Mouse (Mus musculus): ENCODE results near the gene Gm9639. TPM values are rescaled to one million over a fixed set of nuclear protein-coding genes. Genes with fewer than 3 reads are reported as not detected.

Gene Gm9639
- total RNA-seq (2014; rRNA removed) (not detected in 2 replicates), polyA plus RNA-seq (2015; fragmentation: Nextera tagmentation; extraction: Ambion mirVana) (not detected in 2 replicates)

DNA sequence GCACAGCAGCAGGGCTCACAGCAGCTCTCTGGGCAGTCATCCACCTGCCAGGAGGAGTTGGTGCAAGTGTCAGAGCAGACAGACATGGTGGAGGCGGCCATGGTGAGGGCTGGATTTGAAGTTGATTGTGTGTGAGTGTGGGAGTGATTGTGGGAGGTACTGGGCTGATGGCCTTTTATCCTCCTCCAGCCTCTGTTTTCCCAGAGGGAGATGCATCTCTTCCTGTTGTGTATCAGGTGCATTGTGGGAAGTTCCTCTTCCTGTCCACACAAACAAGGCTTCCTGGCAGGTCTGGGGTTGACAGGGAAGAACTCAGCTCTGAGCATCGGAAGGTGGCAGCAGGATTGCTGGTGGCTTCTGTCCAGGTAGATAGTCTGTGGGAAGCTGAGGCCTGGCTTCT, at the start of gene Gm9639:
Gm9639 (minus strand) TSS at position 101 of the 400 bp plus-strand sequence.
- TF ChIP-seq CTCF (IDR thresholded peaks at IDR 0.05; ENCODE audit: low read depth): no peak
- no peak within 1 kb of the TSS for H3K4me3 ChIP-seq (ENCODE audit: low read length)

DNA sequence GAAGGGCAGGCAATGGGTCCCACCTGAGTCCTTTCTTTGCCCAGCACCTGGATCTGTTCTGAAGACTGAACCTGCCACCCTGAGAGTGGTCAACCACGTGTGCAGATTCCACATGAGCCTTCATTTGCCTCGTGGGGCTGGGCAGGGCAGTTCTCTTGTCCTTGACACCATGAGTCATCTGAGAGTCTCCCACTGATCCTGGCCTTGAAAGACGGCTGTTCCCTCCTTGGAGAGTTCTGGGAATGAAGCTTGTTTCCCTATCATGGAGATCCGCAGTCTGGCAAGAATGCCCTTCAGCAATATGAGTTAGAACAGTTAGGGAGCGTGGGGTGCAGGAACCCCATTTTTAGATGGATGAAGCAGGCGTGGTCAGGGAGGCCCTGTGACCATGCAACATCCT, 44.1 kb upstream of the Gm9639 start:
- Histone ChIP-seq H3K4me1 (ENCODE audit: insufficient read depth, low read length) (no peaks in the 10 kb centered on the region), H3K9me3 (ENCODE audit: low read length) (peaks cover 3% of the 10 kb centered on the region; the same call in 1 of the 2 replicates), H3K4me2 (ENCODE audit: low read depth, low read length) (no peak overlapping the region), H3K4me3 (ENCODE audit: low read length) (no peak overlapping the region), H3K36me3 (ENCODE audit: insufficient read depth, low read length) (no peaks in the 10 kb centered on the region), H3K9ac (replicated peaks; ENCODE audit: low read length) (no peak overlapping the region), H3K27ac (no peak overlapping the region), H3K27me3 (ENCODE audit: insufficient read depth, low read length) (no peaks in the 10 kb centered on the region)
- TF ChIP-seq CTCF (IDR thresholded peaks at IDR 0.05; ENCODE audit: low read depth): no peak
- 83% methylated on average over 6 of the region's 6 CpGs for WGBS
- ATAC-seq: no peak
- DNase-seq (ENCODE audit: low spot score): no peak

More for the DNA sequence above, at the start of gene Gm9639:
- Histone ChIP-seq H3K27ac (no peak within 1 kb of the TSS), H3K9ac (replicated peaks; ENCODE audit: low read length) (no peak within 1 kb of the TSS), H3K36me3 (ENCODE audit: insufficient read depth, low read length) (no peaks in the 10 kb centered on the region), H3K9me3 (ENCODE audit: low read length) (no peaks in the 10 kb centered on the region), H3K4me1 (ENCODE audit: insufficient read depth, low read length) (no peaks in the 10 kb centered on the region), H3K27me3 (ENCODE audit: insufficient read depth, low read length) (no peaks in the 10 kb centered on the region), H3K4me2 (ENCODE audit: low read depth, low read length) (no peak within 1 kb of the TSS)
- ATAC-seq (no peak), DNase-seq (ENCODE audit: low spot score) (no peak)
- WGBS: 42% methylated on average over 2 of the region's 2 CpGs

DNA sequence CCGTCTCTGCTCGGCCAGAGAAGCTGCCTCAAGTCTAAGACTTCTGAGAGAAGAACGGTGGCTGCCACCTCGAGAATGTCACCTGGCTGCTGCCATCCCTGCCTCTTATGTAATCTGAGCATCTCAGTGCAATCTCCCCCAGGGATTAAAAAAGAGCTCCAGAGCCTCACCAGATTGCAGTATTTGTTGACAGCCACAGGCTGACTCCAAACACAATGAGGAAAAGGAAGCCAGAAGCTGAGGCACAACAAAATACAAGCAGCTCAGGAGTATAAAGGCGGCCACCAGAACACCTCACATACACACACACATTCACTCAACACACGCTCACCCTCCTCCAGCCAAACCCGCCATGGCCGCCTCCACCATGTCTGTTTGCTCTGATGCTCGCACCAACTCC, 40.8 kb upstream of the Gm9639 start, which contains the start of gene Krtap10-10:
Krtap10-10 (plus strand) TSS at position 301 of the 400 bp plus-strand sequence.
- no peak for TF ChIP-seq CTCF (IDR thresholded peaks at IDR 0.05; ENCODE audit: low read depth)

DNA sequence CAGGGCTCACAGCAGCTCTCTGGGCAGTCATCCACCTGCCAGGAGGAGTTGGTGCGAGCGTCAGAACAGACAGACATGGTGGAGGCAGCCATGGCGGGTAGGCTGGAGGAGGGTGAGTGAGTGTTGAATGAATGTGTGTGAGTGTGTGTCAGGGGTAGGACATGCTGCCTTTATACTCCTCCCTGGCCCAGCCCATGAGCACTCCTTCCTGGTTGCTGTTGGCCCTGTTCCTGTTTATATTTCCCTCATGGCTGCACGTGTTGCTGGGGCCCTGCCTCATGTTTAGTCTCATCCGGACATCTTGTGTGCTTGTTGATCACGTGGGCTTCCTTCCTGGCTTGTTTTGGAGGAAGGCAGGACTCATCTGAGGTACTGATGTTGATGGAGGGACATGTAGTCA, 32.1 kb upstream of the Gm9639 start, which contains the start of gene Krtap10-4:
Krtap10-4 (minus strand) TSS at position 145 of the 400 bp plus-strand sequence.
- DNase-seq (ENCODE audit: low spot score): no peak
- TF ChIP-seq CTCF (IDR thresholded peaks at IDR 0.05; ENCODE audit: low read depth): no peak
- H3K4me3 ChIP-seq (ENCODE audit: low read length): no peak within 1 kb of the TSS
- WGBS: 56% methylated on average over 6 of the region's 6 CpGs
- no peaks in the 10 kb centered on the region for H3K27me3 ChIP-seq (ENCODE audit: insufficient read depth, low read length)
- H3K36me3 ChIP-seq (ENCODE audit: insufficient read depth, low read length): no peaks in the 10 kb centered on the region
- no peaks in the 10 kb centered on the region for H3K9me3 ChIP-seq (ENCODE audit: low read length)
- H3K27ac ChIP-seq: no peak within 1 kb of the TSS
- no peak within 1 kb of the TSS for H3K4me2 ChIP-seq (ENCODE audit: low read depth, low read length)
- ATAC-seq: no peak
- H3K4me1 ChIP-seq (ENCODE audit: insufficient read depth, low read length): no peaks in the 10 kb centered on the region
- H3K9ac ChIP-seq (replicated peaks; ENCODE audit: low read length): no peak within 1 kb of the TSS

More for the DNA sequence above, 40.8 kb upstream of the Gm9639 start, which contains the start of gene Krtap10-10:
- Histone ChIP-seq H3K9me3 (ENCODE audit: low read length) (no peaks in the 10 kb centered on the region), H3K36me3 (ENCODE audit: insufficient read depth, low read length) (no peaks in the 10 kb centered on the region), H3K4me2 (ENCODE audit: low read depth, low read length) (no peak within 1 kb of the TSS), H3K9ac (replicated peaks; ENCODE audit: low read length) (no peak within 1 kb of the TSS), H3K27me3 (ENCODE audit: insufficient read depth, low read length) (no peaks in the 10 kb centered on the region), H3K27ac (no peak within 1 kb of the TSS), H3K4me3 (ENCODE audit: low read length) (no peak within 1 kb of the TSS), H3K4me1 (ENCODE audit: insufficient read depth, low read length) (no peaks in the 10 kb centered on the region)
- WGBS: 57% methylated on average over 9 of the region's 9 CpGs
- DNase-seq (ENCODE audit: low spot score): no peak
- ATAC-seq: no peak

DNA sequence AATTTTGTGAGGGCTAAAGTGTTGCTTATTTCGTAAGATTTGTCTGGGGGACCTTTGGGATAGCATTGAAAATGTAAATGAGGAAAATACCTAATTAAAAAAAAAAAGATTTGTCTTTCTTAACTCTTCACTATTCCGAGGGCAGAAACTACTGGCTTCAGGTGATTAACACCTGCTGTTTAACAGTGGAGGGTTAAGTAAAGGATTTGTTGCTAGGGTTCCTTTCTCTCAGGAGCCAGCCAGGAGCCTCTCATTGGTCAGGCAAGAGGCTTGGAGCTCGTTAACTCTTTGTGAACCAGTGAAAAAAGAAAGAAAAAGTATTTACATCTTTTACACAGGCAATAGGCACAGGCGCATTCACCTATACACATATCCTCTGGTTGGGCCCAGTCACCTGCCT, 24.3 kb upstream of the Gm9639 start:
- WGBS: 47% methylated on average over 4 of the region's 4 CpGs
- Histone ChIP-seq H3K36me3 (ENCODE audit: insufficient read depth, low read length) (no peaks in the 10 kb centered on the region), H3K27ac (no peak overlapping the region), H3K9ac (replicated peaks; ENCODE audit: low read length) (no peak overlapping the region), H3K4me1 (ENCODE audit: insufficient read depth, low read length) (no peaks in the 10 kb centered on the region), H3K4me3 (ENCODE audit: low read length) (no peak overlapping the region), H3K27me3 (ENCODE audit: insufficient read depth, low read length) (no peaks in the 10 kb centered on the region), H3K9me3 (ENCODE audit: low read length) (no peaks in the 10 kb centered on the region), H3K4me2 (ENCODE audit: low read depth, low read length) (no peak overlapping the region)
- DNase-seq (ENCODE audit: low spot score) (no peak), ATAC-seq (no peak)
- no peak for TF ChIP-seq CTCF (IDR thresholded peaks at IDR 0.05; ENCODE audit: low read depth)

DNA sequence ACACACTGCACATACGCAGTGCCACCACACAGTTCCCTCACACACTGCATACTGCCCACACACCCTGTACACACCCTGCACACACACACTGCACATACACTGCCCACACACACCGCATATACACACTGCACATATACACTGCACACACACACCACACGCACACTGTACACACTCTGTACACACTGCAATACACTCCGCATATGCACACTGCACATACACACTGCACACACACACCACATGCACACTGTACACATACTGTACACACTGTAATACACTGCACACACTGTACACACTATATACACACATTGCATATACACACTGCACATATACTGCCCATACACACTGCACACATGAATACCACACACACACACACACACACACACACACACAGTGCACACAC, 23.6 kb upstream of the Gm9639 start:
- ATAC-seq (peak; percentile 52), DNase-seq (ENCODE audit: low spot score) (no peak)
- Histone ChIP-seq H3K36me3 (ENCODE audit: insufficient read depth, low read length) (no peaks in the 10 kb centered on the region), H3K4me3 (ENCODE audit: low read length) (no peak overlapping the region), H3K9me3 (ENCODE audit: low read length) (no peaks in the 10 kb centered on the region), H3K9ac (replicated peaks; ENCODE audit: low read length) (no peak overlapping the region), H3K4me1 (ENCODE audit: insufficient read depth, low read length) (no peaks in the 10 kb centered on the region), H3K27me3 (ENCODE audit: insufficient read depth, low read length) (no peaks in the 10 kb centered on the region), H3K4me2 (ENCODE audit: low read depth, low read length) (no peak overlapping the region), H3K27ac (no peak overlapping the region)
- TF ChIP-seq CTCF (IDR thresholded peaks at IDR 0.05; ENCODE audit: low read depth): no peak
- WGBS: 96% methylated on average over 4 of the region's 4 CpGs

DNA sequence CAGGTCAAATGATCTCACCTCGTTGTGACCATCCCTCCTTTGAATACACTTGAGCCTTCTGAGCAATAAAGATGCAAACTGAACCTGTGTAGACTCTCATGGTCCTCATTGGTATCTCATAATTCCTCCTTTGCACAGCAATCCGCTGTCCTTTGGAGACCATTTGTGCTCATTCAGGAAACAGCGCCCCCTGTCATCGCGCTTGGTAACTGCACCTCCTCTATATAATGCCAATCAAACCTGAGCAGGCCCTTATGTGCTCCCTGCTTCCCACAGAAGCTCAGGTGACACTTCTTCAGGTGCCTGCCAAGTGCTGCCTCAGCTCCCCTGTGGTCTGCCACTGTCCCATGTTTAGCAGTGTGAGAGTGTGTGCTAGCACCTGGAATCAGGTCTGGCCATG, 20.6 kb upstream of the Gm9639 start:
- ATAC-seq (peak; percentile 48; the same call in 1 of the 2 replicates), DNase-seq (ENCODE audit: low spot score) (peak; percentile 51)
- Histone ChIP-seq H3K36me3 (ENCODE audit: insufficient read depth, low read length) (no peaks in the 10 kb centered on the region), H3K27ac (no peak overlapping the region), H3K4me2 (ENCODE audit: low read depth, low read length) (no peak overlapping the region), H3K9me3 (ENCODE audit: low read length) (no peaks in the 10 kb centered on the region), H3K27me3 (ENCODE audit: insufficient read depth, low read length) (no peaks in the 10 kb centered on the region), H3K4me3 (ENCODE audit: low read length) (no peak overlapping the region), H3K4me1 (ENCODE audit: insufficient read depth, low read length) (no peaks in the 10 kb centered on the region), H3K9ac (replicated peaks; ENCODE audit: low read length) (no peak overlapping the region)
- WGBS: 30% methylated on average over 5 of the region's 5 CpGs
- peak; percentile 72 for TF ChIP-seq CTCF (IDR thresholded peaks at IDR 0.05; ENCODE audit: low read depth)

All from hindbrain, postnatal 0 days (tissue).